Mouse (Mus musculus): ENCODE measurements around the gene Gimap8.

DNA sequence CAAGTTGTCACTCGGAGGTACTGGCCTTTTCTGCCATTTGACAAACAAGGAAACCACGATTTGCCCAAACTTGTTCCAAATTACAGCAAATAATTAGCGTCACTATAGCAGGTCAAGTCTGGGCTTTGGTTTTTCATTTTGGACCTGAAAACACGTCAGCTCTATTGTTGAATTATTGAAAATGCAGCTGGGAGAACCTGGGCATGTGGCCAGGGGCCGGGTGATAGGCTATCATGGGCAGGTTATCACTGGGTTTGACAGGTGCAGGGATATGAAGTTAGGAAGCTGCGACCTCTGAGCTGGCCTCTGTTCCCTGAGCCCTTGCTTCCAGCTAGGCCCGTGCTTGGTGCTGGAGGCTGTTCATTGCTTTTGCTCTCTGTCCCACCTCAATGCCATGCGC lies 16.2 kb upstream of the Gimap8 start:
- TF ChIP-seq ELF1 (IDR thresholded peaks at IDR 0.05; ENCODE audit: low read depth, low read length) (no peak), ZKSCAN1 (IDR thresholded peaks at IDR 0.05; ENCODE audit: borderline replicate concordance, low read depth, low read length) (no peak)
